Mouse (Mus musculus) heart, embryonic 16.5 days (tissue): ENCODE data around the gene Rbm15b. TPM values are rescaled to one million over a fixed set of nuclear protein-coding genes. Genes with fewer than 3 reads are reported as not detected.

Experiments
- ATAC-seq: fragments of 200-750 bp; cut with Nextera tagmentation; replicated peaks from 2 replicates; pipeline ENCODE4 v1.8.0; 2017; ENCODE audit warnings: moderate number of reproducible peaks; ENCODE audit not compliant: insufficient read depth, low FRiP score; ENCODE audit errors: extremely low read depth
- H3K27ac ChIP-seq: fragments of 300-500 bp; sonication (generic); 2 replicates; pipeline ENCODE4 v1.5.1; 2014; ENCODE audit warnings: mild to moderate bottlenecking, low read length, control low read depth, moderate library complexity
- H3K27me3 ChIP-seq: fragments of 300-500 bp; sonication (generic); 2 replicates; pipeline ENCODE4 v1.6.1; 2014; ENCODE audit warnings: low read length, mixed read lengths; ENCODE audit not compliant: control insufficient read depth, insufficient read depth
- H3K36me3 ChIP-seq: fragments of 300-500 bp; sonication (generic); 2 replicates; pipeline ENCODE4 v1.6.1; 2014; ENCODE audit not compliant: control insufficient read depth, insufficient read depth
- H3K4me1 ChIP-seq: fragments of 300-500 bp; sonication (generic); 2 replicates; pipeline ENCODE4 v1.6.1; 2014; ENCODE audit warnings: low read length, mixed read lengths; ENCODE audit not compliant: control insufficient read depth, insufficient read depth
- H3K4me2 ChIP-seq: fragments of 300-500 bp; sonication (generic); 2 replicates; pipeline ENCODE4 v1.6.1; 2014; ENCODE audit warnings: low read depth, mild to moderate bottlenecking, control low read depth, low read length
- H3K4me3 ChIP-seq: fragments of 300-500 bp; sonication (generic); 2 replicates; pipeline ENCODE4 v1.5.1; 2014; ENCODE audit warnings: mild to moderate bottlenecking, control low read depth, low read length
- H3K9ac ChIP-seq: fragments of 300-500 bp; sonication (generic); 2 replicates; pipeline ENCODE4 v1.6.1; 2014; ENCODE audit warnings: low read length, control low read depth
- H3K9me3 ChIP-seq: fragments of 300-500 bp; sonication (generic); replicated peaks from 2 replicates; pipeline ENCODE4 v1.6.1; 2016; ENCODE audit warnings: low read length; ENCODE audit not compliant: control insufficient read depth
- WGBS: fragments of 180-500 bp; shearing (Covaris S2); extraction: QIAGEN DNeasy Blood & Tissue Kit; methylation state at CpG from one replicate; pipeline ENCODE4 v1.1.7; 2014; 5-methylcytosine and 5-hydroxymethylcytosine counted together
- polyA plus RNA-seq: library from polyadenylated mRNA; unstranded; fragments of >200 nt; fragmentation: Nextera tagmentation; extraction: Ambion mirVana; gene quantifications from 2 replicates; pipeline ENCODE4 v1.2.1, GENCODE M21; 2015

The Rbm15b gene
- polyA plus RNA-seq, 1 experiment from 2014 or later, result 3.9 TPM

DNA sequence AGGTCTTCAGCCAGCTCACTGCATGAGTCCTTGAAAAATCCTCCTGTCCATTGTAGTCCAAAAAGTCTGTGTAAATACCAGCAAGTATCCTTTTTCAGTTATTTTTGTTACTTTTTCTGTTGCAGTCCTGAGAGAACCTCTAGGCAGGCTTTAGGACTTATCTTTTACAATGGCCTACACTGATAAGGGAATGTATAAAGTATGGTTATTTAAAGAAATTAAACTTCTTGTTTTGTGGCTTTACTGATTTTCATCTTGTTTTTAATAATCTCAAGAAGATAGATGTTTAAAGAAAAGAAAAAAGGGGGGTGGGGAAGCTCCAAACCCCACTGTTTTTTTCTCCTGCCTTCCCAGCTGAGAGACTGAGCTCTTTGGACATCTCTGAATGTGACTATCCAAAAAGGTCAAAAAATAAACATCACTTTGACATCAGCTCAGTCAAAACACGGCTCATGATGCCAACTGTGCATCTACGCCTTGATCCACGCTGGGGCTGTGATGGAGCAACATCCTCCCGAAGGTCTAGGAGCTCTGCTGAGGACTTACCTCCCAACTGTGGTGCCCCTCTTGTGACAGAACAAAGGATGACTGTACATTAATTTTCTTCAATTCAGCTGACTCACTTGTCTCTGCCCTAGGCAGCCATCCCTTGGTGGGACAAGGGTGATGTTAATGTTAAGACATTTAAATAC is 16.0 kb upstream of the Rbm15b start:
- Histone ChIP-seq H3K27ac (no peak overlapping the region), H3K27me3 (no peaks in the 10 kb centered on the region), H3K36me3 (no peaks in the 10 kb centered on the region), H3K4me2 (no peak overlapping the region), H3K4me3 (no peak overlapping the region), H3K9me3 (no peaks in the 10 kb centered on the region), H3K4me1 (no peaks in the 10 kb centered on the region), H3K9ac (no peak overlapping the region)
- WGBS, result 63% methylated on average over 4 of the region's 4 CpGs
- ATAC-seq, result no peak

DNA sequence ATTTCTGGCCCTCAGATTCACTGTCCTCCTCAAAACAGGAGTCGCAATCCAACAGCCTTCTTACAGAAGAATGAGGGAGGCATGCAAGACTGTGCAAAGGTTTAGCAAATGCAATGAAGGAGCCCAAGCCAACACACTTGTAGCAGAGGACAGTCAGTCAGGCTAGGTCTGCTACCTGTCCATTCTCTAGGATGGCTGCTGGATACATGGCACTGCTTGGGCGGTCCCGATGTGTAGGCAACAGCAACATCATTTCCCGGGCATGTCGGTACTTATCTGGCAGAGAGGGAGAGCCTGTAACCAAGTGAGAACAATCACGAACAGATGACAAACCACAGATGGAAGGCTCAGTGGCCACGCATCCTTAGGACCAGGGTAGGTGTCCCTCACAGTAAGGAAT is 14.4 kb upstream of the Rbm15b start:
- H3K9ac ChIP-seq, result no peak overlapping the region
- ATAC-seq, result no peak
- no peak overlapping the region for H3K27ac ChIP-seq
- no peak overlapping the region for H3K4me2 ChIP-seq
- no peaks in the 10 kb centered on the region for H3K9me3 ChIP-seq
- 81% methylated on average over 7 of the region's 7 CpGs for WGBS
- H3K4me3 ChIP-seq, result no peak overlapping the region
- no peaks in the 10 kb centered on the region for H3K4me1 ChIP-seq
- H3K27me3 ChIP-seq, result no peaks in the 10 kb centered on the region
- no peaks in the 10 kb centered on the region for H3K36me3 ChIP-seq

DNA sequence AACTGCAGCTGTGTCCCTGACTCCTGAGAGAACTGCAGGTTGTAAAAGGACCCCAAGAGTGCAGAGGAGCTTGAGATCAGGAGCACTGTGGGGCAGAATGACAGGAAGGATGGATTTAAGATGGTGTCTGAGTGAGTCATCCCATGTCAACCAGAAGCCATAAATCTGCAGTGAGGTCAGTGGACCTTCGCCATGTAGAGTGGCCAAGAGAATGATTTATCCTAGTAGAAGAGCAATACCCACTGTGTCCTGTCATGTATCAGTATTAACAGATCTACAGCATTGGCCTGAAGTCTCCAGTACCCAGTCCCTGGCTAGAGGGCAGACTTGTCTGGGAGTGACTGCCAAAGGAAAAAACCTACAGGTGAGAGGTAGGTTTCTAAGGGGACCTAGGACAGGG is 11.7 kb upstream of the Rbm15b start:
- no peaks in the 10 kb centered on the region for H3K27me3 ChIP-seq
- no peak overlapping the region for H3K4me2 ChIP-seq
- H3K27ac ChIP-seq, result no peak overlapping the region
- no peaks in the 10 kb centered on the region for H3K9me3 ChIP-seq
- no peak for ATAC-seq
- WGBS, result 78% methylated on average over 1 of the region's 1 CpGs
- H3K9ac ChIP-seq, result no peak overlapping the region
- H3K4me3 ChIP-seq, result no peak overlapping the region
- no peaks in the 10 kb centered on the region for H3K36me3 ChIP-seq
- no peaks in the 10 kb centered on the region for H3K4me1 ChIP-seq

GRCm38 (mm10) chr9:106893327-106893726 is 6.1 kb upstream of the Rbm15b start:
- Histone ChIP-seq H3K4me3 (no peak overlapping the region), H3K9ac (no peak overlapping the region), H3K27ac (no peak overlapping the region), H3K9me3 (no peaks in the 10 kb centered on the region), H3K4me1 (peaks cover 14% of the 10 kb centered on the region), H3K36me3 (peaks cover 17% of the 10 kb centered on the region), H3K27me3 (no peaks in the 10 kb centered on the region), H3K4me2 (no peak overlapping the region)
- no peak for ATAC-seq
- 62% methylated on average over 3 of the region's 3 CpGs for WGBS

DNA sequence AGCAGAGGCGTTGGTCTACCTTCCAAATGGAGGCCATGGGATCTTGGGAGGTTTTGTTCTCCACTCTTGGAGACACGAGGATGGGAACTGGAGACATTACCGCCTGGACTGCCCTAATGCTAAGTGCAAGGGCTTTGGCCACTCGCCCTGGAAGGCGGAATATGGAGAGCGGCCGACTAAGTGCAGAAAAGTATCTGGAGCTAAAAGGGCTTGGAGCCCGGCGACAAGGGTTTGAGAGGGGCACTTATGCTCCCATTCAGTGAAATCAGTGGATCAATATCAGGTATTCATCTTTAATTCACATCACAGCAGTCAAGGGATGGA is 5.3 kb upstream of the Rbm15b start:
- Histone ChIP-seq H3K9ac (peak overlapping the region; percentile 86), H3K27me3 (no peaks in the 10 kb centered on the region), H3K4me2 (peak overlapping the region; percentile 78), H3K9me3 (no peaks in the 10 kb centered on the region), H3K36me3 (peaks cover 21% of the 10 kb centered on the region), H3K4me3 (peak overlapping the region; percentile 84), H3K4me1 (peaks cover 19% of the 10 kb centered on the region), H3K27ac (peak overlapping the region; percentile 97)
- peak; percentile 2; the same call in 1 of the 2 replicates for ATAC-seq
- WGBS, result under 1% methylated on average over 9 of the region's 9 CpGs

DNA sequence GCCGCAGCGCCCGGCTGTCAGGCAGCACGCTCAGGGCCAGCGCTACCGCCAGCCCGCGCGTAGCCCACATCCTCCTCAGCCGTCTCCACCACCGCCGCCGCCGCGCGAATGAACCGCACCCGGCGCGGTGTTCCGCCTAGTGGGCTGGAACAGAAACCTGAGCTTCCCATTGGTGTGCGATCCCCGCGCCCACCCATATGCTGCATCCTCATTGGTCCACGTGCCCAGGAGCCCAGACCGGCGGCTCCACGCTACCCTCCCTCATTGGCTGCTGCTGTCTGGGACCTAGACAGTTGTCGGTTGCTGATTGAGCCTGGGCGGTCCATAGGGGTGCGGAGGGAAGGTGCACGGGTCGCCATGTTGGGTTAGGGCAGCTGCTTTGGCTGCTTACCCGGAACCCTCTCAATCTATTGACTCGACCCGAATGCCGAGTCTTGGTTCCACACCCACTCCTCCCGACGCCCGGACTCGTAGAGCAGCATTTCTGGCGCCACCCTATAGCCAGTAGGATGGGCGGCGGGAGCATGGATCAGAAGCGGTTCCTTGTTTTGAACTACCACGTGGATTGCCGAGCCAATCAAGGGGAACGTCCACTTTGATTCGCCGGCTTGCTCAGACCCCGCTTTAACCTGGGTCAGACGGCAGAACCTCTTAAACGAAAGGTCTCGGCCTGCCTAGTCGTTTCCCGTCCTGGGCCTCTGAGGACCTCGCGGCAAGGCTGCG is 4.8 kb upstream of the Rbm15b start, which contains the start of gene Manf:
TSS of gene Manf (minus strand) at position 151 of the 723 bp plus-strand sequence.
- ATAC-seq, result peak; percentile 98
- peak within 1 kb of the TSS; percentile 92 for H3K9ac ChIP-seq
- H3K9me3 ChIP-seq, result no peaks in the 10 kb centered on the region
- WGBS, result under 1% methylated on average over 59 of the region's 59 CpGs
- peak within 1 kb of the TSS; percentile 97 for H3K27ac ChIP-seq
- H3K27me3 ChIP-seq, result no peaks in the 10 kb centered on the region
- H3K4me2 ChIP-seq, result peak within 1 kb of the TSS; percentile 78
- H3K4me3 ChIP-seq, result peak within 1 kb of the TSS; percentile 84
- peaks cover 20% of the 10 kb centered on the region for H3K4me1 ChIP-seq
- peaks cover 21% of the 10 kb centered on the region for H3K36me3 ChIP-seq

- Histone ChIP-seq H3K4me3 (peak overlapping the region; percentile 84), H3K9me3 (no peaks in the 10 kb centered on the region), H3K4me2 (peak overlapping the region; percentile 71), H3K9ac (peak overlapping the region; percentile 92), H3K4me1 (peaks cover 20% of the 10 kb centered on the region), H3K36me3 (peaks cover 21% of the 10 kb centered on the region), H3K27ac (peak overlapping the region; percentile 87), H3K27me3 (no peaks in the 10 kb centered on the region)
- no peak for ATAC-seq
- WGBS, result 1% methylated on average over 17 of the region's 17 CpGs
These were observed 4.1 kb upstream of the Rbm15b start for GRCm38 (mm10) chr9:106891341-106891741.

DNA sequence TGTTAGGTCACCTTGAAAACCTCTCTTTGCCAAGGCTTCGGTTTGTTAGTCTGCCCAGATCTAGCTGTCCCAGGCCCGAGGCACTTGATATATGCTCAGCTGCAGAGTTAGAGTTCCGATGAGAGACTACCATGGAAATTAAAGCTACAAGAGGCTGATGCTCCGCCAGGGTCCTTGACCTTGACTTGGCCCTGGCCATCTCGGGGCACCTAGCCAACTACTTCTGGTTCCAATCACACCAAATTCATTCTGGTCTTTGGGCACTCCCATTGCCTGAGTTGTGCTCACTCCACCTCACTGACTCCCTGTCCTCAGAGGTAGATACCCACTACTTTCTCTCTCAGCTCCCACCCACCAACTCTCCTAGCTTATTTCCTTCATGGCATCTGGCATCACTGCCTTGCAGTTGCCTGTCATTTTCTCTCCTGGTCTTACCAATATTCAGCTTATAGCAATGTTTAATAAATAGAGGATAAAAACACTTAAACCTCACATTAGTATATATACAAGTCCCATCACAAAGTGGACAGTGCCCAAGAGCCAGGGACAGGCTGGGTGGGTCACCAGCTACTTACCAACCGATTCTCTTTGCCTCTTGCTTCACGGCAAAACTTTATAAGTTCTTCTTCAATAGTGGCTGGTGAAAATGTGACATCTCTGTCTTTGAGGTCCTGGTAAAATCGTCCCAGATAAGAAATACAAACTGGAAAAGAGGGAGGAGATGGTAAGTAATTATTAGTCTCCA is 3.4 kb upstream of the Rbm15b start:
- Histone ChIP-seq H3K4me1 (peaks cover 22% of the 10 kb centered on the region), H3K27ac (no peak overlapping the region), H3K9ac (peak overlapping the region; percentile 92), H3K4me2 (peak overlapping the region; percentile 71), H3K9me3 (no peaks in the 10 kb centered on the region), H3K4me3 (peak overlapping the region; percentile 84), H3K36me3 (peaks cover 21% of the 10 kb centered on the region), H3K27me3 (no peaks in the 10 kb centered on the region)
- ATAC-seq, result no peak
- WGBS, result 42% methylated on average over 8 of the region's 8 CpGs

- whole genome bisulfite sequencing, result 78% methylated on average over 9 of the region's 9 CpGs
- H3K4me3 ChIP-seq, result no peak overlapping the region
- H3K4me2 ChIP-seq, result no peak overlapping the region
- H3K9ac ChIP-seq, result no peak overlapping the region
- H3K9me3 ChIP-seq, result no peaks in the 10 kb centered on the region
- H3K4me1 ChIP-seq, result peaks cover 35% of the 10 kb centered on the region
- H3K36me3 ChIP-seq, result peaks cover 21% of the 10 kb centered on the region
- no peak overlapping the region for H3K27ac ChIP-seq
- ATAC-seq, result no peak
- H3K27me3 ChIP-seq, result no peaks in the 10 kb centered on the region
These were observed 2.1 kb upstream of the Rbm15b start for GRCm38 (mm10) chr9:106889321-106889720.
